Mouse (Mus musculus) induced T-regulatory cell, adult 2 months (primary cell): ENCODE measurements around the gene Mrps34.
"Not testable (repeated sequence)": the region's sequence is repeated elsewhere in the genome, so short reads cannot be mapped to it uniquely, and the experiment has no call there.

Experiments
- DNase-seq: peaks from one replicate; pipeline ENCODE4 v3.0.0-alpha.2; 2012; ENCODE audit warnings: low read depth

Gene Mrps34

GRCm38 (mm10) chr17:24899153-24899552 is 4.2 kb downstream of the Mrps34 start:
- DNase-seq, result no peak

GRCm38 (mm10) chr17:24900014-24900413 is 5.1 kb downstream of the Mrps34 start:
- no peak for DNase-seq

GRCm38 (mm10) chr17:24902124-24902523 is 7.2 kb downstream of the Mrps34 start:
- no peak for DNase-seq

GRCm38 (mm10) chr17:24902671-24903474 is 8.0 kb downstream of the Mrps34 start:
- peak; percentile 22 for DNase-seq

GRCm38 (mm10) chr17:24903767-24904166 is 8.9 kb downstream of the Mrps34 start:
- DNase-seq, result no peak

- no peak for DNase-seq
Observed at GRCm38 (mm10) chr17:24907591-24907990, 12.7 kb downstream of the Mrps34 start.

- no peak for DNase-seq
Observed at GRCm38 (mm10) chr17:24913984-24914383, 19.1 kb downstream of the Mrps34 start.

GRCm38 (mm10) chr17:24923246-24923645 is 28.3 kb downstream of the Mrps34 start:
- no peak for DNase-seq

GRCm38 (mm10) chr17:24929506-24929905 is 34.6 kb downstream of the Mrps34 start:
- no peak for DNase-seq

- no peak for DNase-seq
Observed at GRCm38 (mm10) chr17:24932431-24932830, 37.5 kb downstream of the Mrps34 start.

- no peak for DNase-seq
Observed at GRCm38 (mm10) chr17:24933163-24933562, 38.2 kb downstream of the Mrps34 start.

GRCm38 (mm10) chr17:24934926-24935325 is 40.0 kb downstream of the Mrps34 start:
- no peak for DNase-seq

- peak; percentile 21 for DNase-seq
Observed at GRCm38 (mm10) chr17:24935666-24936065, 40.8 kb downstream of the Mrps34 start.

GRCm38 (mm10) chr17:24936259-24937237 is 41.6 kb downstream of the Mrps34 start, which contains the start of gene Mapk8ip3:
Gene Mapk8ip3, minus strand, starts transcription at chr17:24936977.
- DNase-seq, result peak; percentile 97

GRCm38 (mm10) chr17:24937266-24937665 is 42.4 kb downstream of the Mrps34 start:
- no peak for DNase-seq

- peak; percentile 47 for DNase-seq
Observed at GRCm38 (mm10) chr17:24942453-24942852, 47.5 kb downstream of the Mrps34 start.

GRCm38 (mm10) chr17:24943036-24943435 is 48.1 kb downstream of the Mrps34 start:
- no peak for DNase-seq

- DNase-seq, result not testable (repeated sequence)
Observed at GRCm38 (mm10) chr17:24943589-24943988, 48.7 kb downstream of the Mrps34 start.
